Mouse (Mus musculus): ENCODE results near the gene Scaf1. TPM values are rescaled to one million over a fixed set of nuclear protein-coding genes. Genes with fewer than 3 reads are reported as not detected.

Scaf1 gene
- total RNA-seq, 2 experiments from 2014 or later = 15.8 to 30.2 TPM

- peak; percentile 75 for ATAC-seq (replicated peaks; ENCODE audit: low FRiP score, poor library complexity, severe bottlenecking)
Observed at GRCm38 (mm10) chr7:45017242-45018061, 1.3 kb upstream of the Scaf1 start, which contains the start of gene Rras. TSS of gene Rras (plus strand) at chr7:45017961.

- no peak for ATAC-seq (replicated peaks; ENCODE audit: low FRiP score, poor library complexity, severe bottlenecking)
Observed at GRCm38 (mm10) chr7:45016761-45017160, 598 bp upstream of the Scaf1 start.

GRCm38 (mm10) chr7:45015344-45015956 lies 713 bp downstream of the Scaf1 start:
- ATAC-seq (replicated peaks; ENCODE audit: low FRiP score, poor library complexity, severe bottlenecking) = no peak

DNA sequence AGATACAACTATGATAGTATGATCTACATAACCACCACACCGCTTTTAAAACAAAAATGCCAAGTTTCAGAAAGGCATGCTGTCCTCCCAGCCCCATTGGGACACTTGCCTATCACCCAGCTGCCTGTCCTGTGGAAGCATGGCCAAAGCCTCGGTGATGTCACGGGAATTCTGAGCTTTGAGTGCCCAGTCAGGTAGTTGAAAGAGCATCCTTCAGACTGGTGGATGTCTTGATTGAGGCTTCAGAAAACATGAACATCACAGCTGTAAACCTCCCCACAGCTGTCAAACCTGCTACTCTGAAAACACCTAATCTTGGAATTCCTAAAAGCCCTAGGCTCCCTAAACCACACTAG lies 2.1 kb downstream of the Scaf1 start:
- ATAC-seq (replicated peaks; ENCODE audit: low FRiP score, poor library complexity, severe bottlenecking) = no peak

- no peak for ATAC-seq (replicated peaks; ENCODE audit: low FRiP score, poor library complexity, severe bottlenecking)
Observed at GRCm38 (mm10) chr7:45013366-45014095, 2.6 kb downstream of the Scaf1 start.

DNA sequence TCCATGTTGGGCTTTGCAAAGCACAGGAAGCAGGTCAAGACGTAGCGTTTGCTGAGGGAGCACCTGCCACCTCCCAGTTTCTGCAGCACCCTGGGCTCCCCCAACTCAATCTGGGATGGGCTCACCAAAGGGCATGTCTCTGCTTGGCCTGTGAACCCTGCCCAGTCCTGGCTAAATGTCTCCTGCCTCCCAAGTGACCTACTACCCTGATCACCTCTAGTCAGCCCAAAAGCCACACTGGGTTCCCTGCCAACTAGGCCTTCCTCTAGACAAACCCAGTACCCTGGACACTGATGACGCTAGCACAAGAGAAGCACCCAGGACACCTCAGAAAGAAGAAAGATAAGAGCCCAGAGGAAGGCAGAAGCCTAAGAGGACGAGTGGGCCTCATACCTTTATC lies 3.3 kb downstream of the Scaf1 start:
- no peak for ATAC-seq (replicated peaks; ENCODE audit: low FRiP score, poor library complexity, severe bottlenecking)

DNA sequence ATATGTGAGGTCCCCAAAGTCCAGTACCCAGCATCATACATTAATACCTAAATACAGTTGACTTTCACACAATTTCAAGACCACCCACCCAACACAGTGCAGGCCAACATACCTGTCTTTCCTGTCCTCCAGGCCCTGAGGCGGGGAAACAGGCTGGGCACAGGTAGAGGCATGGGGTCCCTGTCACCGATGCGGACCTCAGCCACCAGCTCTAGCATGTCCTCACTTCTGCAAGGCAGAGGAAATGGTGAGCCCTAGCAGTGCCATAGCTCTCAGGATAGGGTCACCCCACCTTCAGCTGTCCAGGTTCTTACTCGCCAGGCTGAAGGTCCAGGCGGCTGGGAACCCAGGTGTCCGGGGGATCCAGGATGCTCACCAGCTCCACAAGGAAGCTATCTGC lies 4.2 kb downstream of the Scaf1 start:
- no peak for ATAC-seq (replicated peaks; ENCODE audit: low FRiP score, poor library complexity, severe bottlenecking)

DNA sequence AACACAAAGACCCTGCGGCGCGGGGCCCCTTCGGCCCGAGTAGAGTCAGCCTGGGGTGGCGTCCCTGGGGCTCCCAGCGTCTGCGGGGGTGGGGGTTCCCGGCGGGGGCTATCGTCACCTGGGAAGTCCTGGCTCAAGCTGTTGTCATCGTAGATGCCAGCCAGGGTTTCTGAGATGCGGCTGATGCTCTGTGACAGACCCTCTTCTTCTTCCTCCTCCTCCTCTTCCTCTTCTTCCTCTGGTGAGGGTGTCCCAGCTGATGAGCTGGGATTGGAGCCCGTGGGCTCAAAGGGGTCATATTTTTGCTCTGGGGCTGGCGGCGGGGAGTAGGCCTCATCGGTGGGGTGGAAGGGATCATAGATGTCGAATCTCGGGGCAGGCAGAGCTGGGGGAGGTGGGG lies 7.8 kb downstream of the Scaf1 start:
- ATAC-seq (replicated peaks; ENCODE audit: low FRiP score, poor library complexity, severe bottlenecking) = no peak

GRCm38 (mm10) chr7:45007846-45008245 lies 8.3 kb downstream of the Scaf1 start:
- no peak for ATAC-seq (replicated peaks; ENCODE audit: low FRiP score, poor library complexity, severe bottlenecking)

GRCm38 (mm10) chr7:45007141-45007540 lies 9.0 kb downstream of the Scaf1 start:
- no peak for ATAC-seq (replicated peaks; ENCODE audit: low FRiP score, poor library complexity, severe bottlenecking)

GRCm38 (mm10) chr7:45006503-45006902 lies 9.7 kb downstream of the Scaf1 start:
- no peak for ATAC-seq (replicated peaks; ENCODE audit: low FRiP score, poor library complexity, severe bottlenecking)

DNA sequence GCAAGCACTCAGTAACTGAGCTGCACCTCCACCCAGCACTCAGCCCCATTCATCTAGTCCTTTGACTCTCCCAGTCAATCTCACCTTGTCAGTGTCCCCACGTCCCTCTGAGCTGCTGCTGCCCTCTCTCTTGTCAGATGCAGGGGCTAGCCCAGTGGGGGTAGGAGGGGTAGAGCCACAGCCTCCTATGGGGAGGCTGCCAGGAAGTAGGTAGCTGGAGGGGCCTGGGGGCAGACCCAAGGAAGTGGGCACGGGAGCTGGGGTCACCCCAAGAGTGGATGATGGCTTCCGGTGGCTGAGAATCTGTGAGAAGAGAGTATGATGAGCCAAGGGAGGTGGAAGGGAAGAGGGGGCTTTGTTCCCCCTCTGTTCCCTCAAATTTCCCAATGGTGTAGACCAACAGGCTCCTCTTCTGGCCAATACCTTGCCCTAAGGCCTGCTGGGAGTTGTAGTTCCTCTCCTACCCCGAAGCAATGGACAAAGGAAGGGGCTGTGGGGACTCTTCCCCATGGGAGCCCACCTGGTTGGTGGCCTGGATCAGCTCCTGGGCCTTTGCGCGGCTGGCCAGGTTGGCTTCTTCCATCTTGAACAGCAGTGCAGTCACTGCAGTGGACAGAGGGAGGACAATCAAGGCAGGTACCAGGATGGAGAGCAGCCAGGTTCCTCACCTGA lies 10.7 kb downstream of the Scaf1 start:
- no peak for ATAC-seq (replicated peaks; ENCODE audit: low FRiP score, poor library complexity, severe bottlenecking)

GRCm38 (mm10) chr7:45004546-45004945 lies 11.6 kb downstream of the Scaf1 start:
- ATAC-seq (replicated peaks; ENCODE audit: low FRiP score, poor library complexity, severe bottlenecking) = no peak

DNA sequence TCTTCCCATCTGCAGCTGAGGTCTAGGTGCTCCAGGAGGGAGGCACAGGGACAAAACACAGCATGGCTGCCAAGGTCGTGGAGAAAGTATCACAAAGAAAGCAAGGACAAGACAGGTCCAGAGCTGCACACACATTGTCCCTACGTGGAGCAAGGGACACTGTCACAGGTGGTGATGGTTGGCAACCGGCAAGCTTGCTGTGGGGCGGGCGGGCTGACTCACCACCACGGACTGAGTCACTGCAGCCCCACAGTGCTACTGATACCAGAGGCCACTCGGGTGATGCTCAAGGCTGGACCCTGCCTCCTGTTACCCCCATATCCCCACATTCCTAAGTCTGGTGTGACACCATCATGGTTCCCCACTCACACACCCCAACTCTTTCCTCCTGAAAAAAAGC lies 13.7 kb downstream of the Scaf1 start:
- no peak for ATAC-seq (replicated peaks; ENCODE audit: low FRiP score, poor library complexity, severe bottlenecking)

GRCm38 (mm10) chr7:45000539-45001114 lies 15.5 kb downstream of the Scaf1 start:
- no peak for ATAC-seq (replicated peaks; ENCODE audit: low FRiP score, poor library complexity, severe bottlenecking)

GRCm38 (mm10) chr7:44999753-45000152 lies 16.4 kb downstream of the Scaf1 start:
- no peak for ATAC-seq (replicated peaks; ENCODE audit: low FRiP score, poor library complexity, severe bottlenecking)

GRCm38 (mm10) chr7:44998501-44998955 lies 17.6 kb downstream of the Scaf1 start, which contains the start of gene Bcl2l12:
TSS of gene Bcl2l12 (minus strand) at chr7:44998712.
- peak; percentile 48 for ATAC-seq (replicated peaks; ENCODE audit: low FRiP score, poor library complexity, severe bottlenecking)

- peak; percentile 13 for ATAC-seq (replicated peaks; ENCODE audit: low FRiP score, poor library complexity, severe bottlenecking)
Observed at GRCm38 (mm10) chr7:44997940-44998428, 18.2 kb downstream of the Scaf1 start.

DNA sequence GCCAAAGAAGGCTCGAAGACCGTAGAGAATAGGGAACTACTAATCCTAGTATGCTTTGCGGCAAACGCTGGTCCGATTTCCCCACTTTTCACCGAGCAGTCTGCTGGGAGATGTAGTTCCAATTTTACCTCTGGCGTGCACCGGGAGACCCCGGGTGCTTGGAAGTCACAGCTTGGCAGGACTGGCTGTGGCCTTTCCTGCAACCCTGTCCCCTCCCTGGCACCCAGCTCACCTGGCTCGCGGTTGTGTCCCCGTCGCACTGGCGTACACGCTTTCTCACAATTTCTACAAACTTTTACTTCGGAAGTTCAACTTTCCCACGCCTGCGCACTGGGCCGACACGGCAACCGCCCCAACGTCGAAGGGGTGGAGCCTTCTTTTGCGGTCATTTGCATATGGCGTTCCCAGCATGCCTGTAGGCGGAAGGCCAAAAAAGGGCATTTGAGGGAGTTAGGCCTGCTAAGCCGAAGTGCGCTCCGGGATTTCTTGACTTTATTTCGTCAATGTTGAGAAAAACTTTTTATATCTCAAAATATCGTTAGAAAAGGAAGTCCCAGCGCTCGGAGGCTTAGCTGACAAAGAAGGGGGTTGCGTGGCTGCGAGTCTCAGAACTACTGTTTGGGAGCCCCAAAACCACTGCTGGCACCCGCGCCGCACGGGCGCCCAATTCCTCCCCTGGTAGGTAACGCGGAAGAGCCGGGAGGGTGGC lies 18.8 kb downstream of the Scaf1 start, which contains the start of gene Irf3:
TSS of gene Irf3 (plus strand) at position 418 of the 709 bp plus-strand sequence.
- ATAC-seq (replicated peaks; ENCODE audit: low FRiP score, poor library complexity, severe bottlenecking) = peak; percentile 91
